Mouse (Mus musculus): ENCODE measurements around the gene Zfp867. TPM values are rescaled to one million over a fixed set of nuclear protein-coding genes. Genes with fewer than 3 reads are reported as not detected.

Gene Zfp867
- polyA plus RNA-seq, 1 experiment from 2014 or later = 8.9 TPM

GRCm38 (mm10) chr11:59423010-59423588 lies 49.2 kb downstream of the Zfp867 start:
- WGBS = 46% methylated on average over 5 of the region's 5 CpGs
- H3K4me1 ChIP-seq = peaks cover 57% of the 10 kb centered on the region
- no peak overlapping the region for H3K4me3 ChIP-seq (replicated peaks)
- ATAC-seq (ENCODE audit: insufficient number of reproducible peaks, low FRiP score, low TSS enrichment, low read depth) = no peak
- no peaks in the 10 kb centered on the region for H3K9me3 ChIP-seq (replicated peaks)
- H3K27ac ChIP-seq (replicated peaks) = 0 out of 2 replicates have a peak overlapping the region, but pooled peaks have one; percentile 9
- H3K9ac ChIP-seq = no peak overlapping the region
- no peak overlapping the region for H3K4me2 ChIP-seq (replicated peaks)
- peaks cover 49% of the 10 kb centered on the region for H3K36me3 ChIP-seq
- no peaks in the 10 kb centered on the region for H3K27me3 ChIP-seq

GRCm38 (mm10) chr11:59421967-59422366 lies 50.3 kb downstream of the Zfp867 start:
- 92% methylated on average over 2 of the region's 2 CpGs for WGBS

GRCm38 (mm10) chr11:59421436-59421835 lies 50.8 kb downstream of the Zfp867 start:
- Histone ChIP-seq H3K4me1 (peaks cover 57% of the 10 kb centered on the region), H3K4me3 (replicated peaks) (no peak overlapping the region), H3K4me2 (replicated peaks) (no peak overlapping the region), H3K36me3 (peaks cover 38% of the 10 kb centered on the region), H3K9me3 (replicated peaks) (no peaks in the 10 kb centered on the region), H3K27ac (replicated peaks) (no peak overlapping the region), H3K9ac (no peak overlapping the region), H3K27me3 (no peaks in the 10 kb centered on the region)
- no peak for ATAC-seq (ENCODE audit: insufficient number of reproducible peaks, low FRiP score, low TSS enrichment, low read depth)
- 77% methylated on average over 8 of the region's 8 CpGs for WGBS

More at GRCm38 (mm10) chr11:59421967-59422366, 50.3 kb downstream of the Zfp867 start:
- Histone ChIP-seq H3K27me3 (no peaks in the 10 kb centered on the region), H3K4me3 (replicated peaks) (no peak overlapping the region), H3K9ac (no peak overlapping the region), H3K36me3 (peaks cover 43% of the 10 kb centered on the region), H3K4me2 (replicated peaks) (no peak overlapping the region), H3K27ac (replicated peaks) (no peak overlapping the region), H3K4me1 (peaks cover 57% of the 10 kb centered on the region), H3K9me3 (replicated peaks) (no peaks in the 10 kb centered on the region)
- ATAC-seq (ENCODE audit: insufficient number of reproducible peaks, low FRiP score, low TSS enrichment, low read depth) = no peak

- Histone ChIP-seq H3K4me2 (replicated peaks) (0 out of 2 replicates have a peak overlapping the region, but pooled peaks have one; percentile 10), H3K9me3 (replicated peaks) (no peaks in the 10 kb centered on the region), H3K27me3 (no peaks in the 10 kb centered on the region), H3K4me3 (replicated peaks) (no peak overlapping the region), H3K4me1 (peaks cover 54% of the 10 kb centered on the region), H3K36me3 (peaks cover 35% of the 10 kb centered on the region), H3K27ac (replicated peaks) (peak overlapping the region; percentile 72), H3K9ac (no peak overlapping the region)
- WGBS = 15% methylated on average over 5 of the region's 5 CpGs
- ATAC-seq (ENCODE audit: insufficient number of reproducible peaks, low FRiP score, low TSS enrichment, low read depth) = peak; percentile 86
Observed at GRCm38 (mm10) chr11:59418708-59419107, 53.6 kb downstream of the Zfp867 start.

GRCm38 (mm10) chr11:59412999-59413863 lies 59.0 kb downstream of the Zfp867 start:
- ATAC-seq (ENCODE audit: insufficient number of reproducible peaks, low FRiP score, low TSS enrichment, low read depth) = no peak
- H3K27me3 ChIP-seq = no peaks in the 10 kb centered on the region
- H3K9me3 ChIP-seq (replicated peaks) = no peaks in the 10 kb centered on the region
- H3K4me1 ChIP-seq = peaks cover 54% of the 10 kb centered on the region
- H3K36me3 ChIP-seq = peaks cover 20% of the 10 kb centered on the region
- H3K27ac ChIP-seq (replicated peaks) = peak overlapping the region; percentile 52
- H3K9ac ChIP-seq = no peak overlapping the region
- no peak overlapping the region for H3K4me3 ChIP-seq (replicated peaks)
- H3K4me2 ChIP-seq (replicated peaks) = no peak overlapping the region
- 53% methylated on average over 13 of the region's 13 CpGs for WGBS

GRCm38 (mm10) chr11:59412058-59412457 lies 60.2 kb downstream of the Zfp867 start:
- Histone ChIP-seq H3K4me2 (replicated peaks) (no peak overlapping the region), H3K4me1 (peaks cover 53% of the 10 kb centered on the region), H3K9ac (no peak overlapping the region), H3K36me3 (peaks cover 26% of the 10 kb centered on the region), H3K4me3 (replicated peaks) (no peak overlapping the region), H3K9me3 (replicated peaks) (no peaks in the 10 kb centered on the region), H3K27me3 (no peaks in the 10 kb centered on the region), H3K27ac (replicated peaks) (peak overlapping the region; percentile 52)
- ATAC-seq (ENCODE audit: insufficient number of reproducible peaks, low FRiP score, low TSS enrichment, low read depth) = no peak
- WGBS = 40% methylated on average over 6 of the region's 6 CpGs

Other genes with a start within 250 kb of the Zfp867 start
- 718 and 720 TPM in 2 replicates for gene Arf1, start 244.2 kb downstream of the Zfp867 start, polyA plus RNA-seq (2015; fragmentation: Nextera tagmentation; extraction: Ambion mirVana)
- 2.5 and 3.4 TPM in 2 replicates for gene Wnt3a, start 181.7 kb downstream of the Zfp867 start, polyA plus RNA-seq (2015; fragmentation: Nextera tagmentation; extraction: Ambion mirVana)
- 7.0 and 8.5 TPM in 2 replicates for gene Wnt9a, start 165.5 kb downstream of the Zfp867 start, polyA plus RNA-seq (2015; fragmentation: Nextera tagmentation; extraction: Ambion mirVana)
- gene Prss38, start 96.8 kb downstream of the Zfp867 start, polyA plus RNA-seq (2015; fragmentation: Nextera tagmentation; extraction: Ambion mirVana) = not detected in 2 replicates
- gene Jmjd4, start 22.4 kb downstream of the Zfp867 start, polyA plus RNA-seq (2015; fragmentation: Nextera tagmentation; extraction: Ambion mirVana) = 10.8 and 12.1 TPM in 2 replicates
- 115 and 121 TPM in 2 replicates for gene Snap47, start 21.3 kb downstream of the Zfp867 start, polyA plus RNA-seq (2015; fragmentation: Nextera tagmentation; extraction: Ambion mirVana)
- 21.2 and 22.2 TPM in 2 replicates for gene Zkscan17, start 54.3 kb upstream of the Zfp867 start, polyA plus RNA-seq (2015; fragmentation: Nextera tagmentation; extraction: Ambion mirVana)
- 0.16 and 0.25 TPM in 2 replicates for gene Nlrp3, start 69.1 kb upstream of the Zfp867 start, polyA plus RNA-seq (2015; fragmentation: Nextera tagmentation; extraction: Ambion mirVana)
- gene Olfr222, start 103.8 kb upstream of the Zfp867 start, polyA plus RNA-seq (2015; fragmentation: Nextera tagmentation; extraction: Ambion mirVana) = 0.30 and 0.43 TPM in 2 replicates
- not detected in 2 replicates for gene Olfr223, start 120.8 kb upstream of the Zfp867 start, polyA plus RNA-seq (2015; fragmentation: Nextera tagmentation; extraction: Ambion mirVana)
- gene Mprip, start 188.8 kb upstream of the Zfp867 start, polyA plus RNA-seq (2015; fragmentation: Nextera tagmentation; extraction: Ambion mirVana) = 66.9 and 75.8 TPM in 2 replicates

Data from embryonic facial prominence, embryonic 15.5 days (tissue).